Mouse (Mus musculus): ENCODE measurements around the gene Rgs19.

Gene Rgs19

DNA sequence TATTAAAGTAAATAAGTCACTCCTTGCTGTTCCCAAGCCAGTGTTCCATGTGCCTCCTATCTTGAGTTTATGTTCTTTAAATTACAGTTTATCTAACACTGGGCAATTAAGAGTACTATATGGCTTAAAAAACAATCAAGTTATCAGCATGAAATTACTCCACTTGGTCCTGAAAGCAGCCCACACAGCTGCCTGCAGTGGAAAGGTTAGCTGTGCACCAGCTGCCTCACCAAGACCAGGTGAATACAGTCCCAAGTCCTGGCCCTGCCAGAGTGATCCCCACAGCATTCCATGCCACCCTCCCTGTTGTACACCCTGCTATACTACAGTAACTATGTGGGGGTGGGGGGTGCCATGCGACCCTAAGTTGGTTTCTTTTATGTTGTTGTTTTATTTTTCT is 40.3 kb downstream of the Rgs19 start:
- no peak for DNase-seq (ENCODE audit: low spot score)

DNA sequence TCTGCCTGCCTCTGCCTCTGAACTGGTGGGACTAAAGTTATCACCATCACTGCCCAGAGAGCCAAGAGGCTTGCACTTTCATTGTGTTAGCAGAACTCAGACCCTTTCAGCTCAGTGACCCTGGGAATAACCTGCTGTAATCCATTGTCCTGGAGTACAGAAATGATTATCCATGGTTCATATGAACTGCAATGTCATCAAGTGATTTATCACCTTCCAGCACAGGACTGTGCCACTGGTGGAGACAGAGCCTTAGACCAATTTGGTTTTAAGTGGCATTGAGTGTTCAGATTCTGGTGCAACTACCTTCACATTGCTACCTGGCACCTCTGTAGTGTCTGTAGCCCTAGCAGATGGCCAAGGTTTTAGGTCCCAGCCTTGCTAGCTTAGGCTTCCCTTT is 40.7 kb downstream of the Rgs19 start:
- DNase-seq (ENCODE audit: low spot score): no peak

DNA sequence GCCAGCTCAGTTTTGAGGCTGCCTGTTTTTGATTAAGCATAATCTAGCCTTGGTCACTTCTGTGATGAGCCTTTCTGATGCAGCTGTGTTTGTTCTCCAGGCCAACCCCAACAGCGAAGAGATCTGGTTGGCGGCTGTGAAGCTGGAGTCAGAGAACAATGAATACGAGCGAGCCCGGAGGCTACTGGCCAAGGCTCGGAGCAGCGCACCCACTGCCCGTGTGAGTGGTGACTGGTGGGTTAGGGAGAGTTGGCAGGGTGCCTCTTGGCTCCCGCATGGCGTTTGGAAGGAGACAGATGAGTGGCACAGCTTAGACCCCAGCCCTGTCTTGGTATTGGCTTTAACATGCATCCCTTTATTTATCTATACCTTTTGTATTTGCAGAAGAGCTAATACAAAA is 44.9 kb downstream of the Rgs19 start:
- DNase-seq (ENCODE audit: low spot score): no peak

DNA sequence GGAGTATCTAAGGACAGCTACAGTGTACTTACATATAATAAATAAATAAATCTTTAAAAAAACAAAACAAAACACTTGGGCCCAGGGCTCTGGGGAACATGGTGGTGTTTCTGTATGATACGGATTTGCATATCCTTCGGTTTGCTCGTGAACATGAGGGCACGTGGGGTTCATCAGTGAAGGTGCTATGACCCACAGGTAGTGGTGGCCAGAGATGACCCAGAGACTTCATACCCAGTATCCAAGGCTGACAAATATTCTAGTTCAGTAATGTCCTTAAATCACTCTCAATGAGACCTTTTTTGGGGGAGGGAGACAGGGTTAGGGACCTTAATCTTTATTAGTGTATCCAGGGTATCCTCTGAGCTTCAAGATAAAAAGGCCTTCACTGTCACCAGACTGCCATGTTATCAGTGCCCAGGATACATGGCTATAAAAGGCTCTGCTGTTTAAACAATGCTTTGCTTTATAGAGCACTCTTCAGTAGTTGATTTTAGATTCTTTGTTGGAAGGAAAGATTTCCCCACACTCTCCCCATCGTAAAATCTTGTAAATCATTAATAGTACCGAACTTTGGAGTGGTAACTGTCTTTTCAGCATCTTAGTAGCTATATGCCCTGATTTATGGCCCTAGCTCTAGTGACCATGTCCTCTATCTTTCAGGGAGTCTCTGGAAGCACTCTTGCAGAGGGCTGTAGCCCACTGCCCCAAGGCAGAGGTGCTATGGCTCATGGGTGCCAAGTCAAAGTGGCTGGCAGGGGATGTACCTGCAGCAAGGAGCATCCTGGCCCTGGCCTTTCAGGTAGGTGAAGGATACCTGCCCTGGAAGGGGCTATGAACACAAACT is 46.9 kb downstream of the Rgs19 start:
- DNase-seq (ENCODE audit: low spot score): no peak

DNA sequence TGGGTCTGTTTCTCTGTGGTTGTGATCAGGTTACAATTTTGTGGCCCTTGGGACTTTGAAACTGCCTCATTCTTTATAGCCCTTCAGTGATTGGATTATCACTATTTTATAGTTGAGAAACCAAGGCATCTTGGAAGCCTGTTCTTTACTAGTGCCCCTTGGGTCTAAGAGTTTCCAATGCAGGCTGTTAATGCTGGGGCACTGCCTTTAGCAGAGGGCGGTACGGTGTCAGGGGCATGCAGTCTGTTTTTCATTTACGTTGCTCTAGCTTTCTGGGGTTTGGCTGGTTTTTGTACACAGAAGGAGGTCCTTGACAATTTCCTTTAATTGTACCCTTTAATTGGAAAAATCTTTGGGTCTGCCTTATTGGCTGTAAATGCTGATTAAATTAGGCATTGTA is 48.1 kb downstream of the Rgs19 start:
- DNase-seq (ENCODE audit: low spot score): no peak

DNA sequence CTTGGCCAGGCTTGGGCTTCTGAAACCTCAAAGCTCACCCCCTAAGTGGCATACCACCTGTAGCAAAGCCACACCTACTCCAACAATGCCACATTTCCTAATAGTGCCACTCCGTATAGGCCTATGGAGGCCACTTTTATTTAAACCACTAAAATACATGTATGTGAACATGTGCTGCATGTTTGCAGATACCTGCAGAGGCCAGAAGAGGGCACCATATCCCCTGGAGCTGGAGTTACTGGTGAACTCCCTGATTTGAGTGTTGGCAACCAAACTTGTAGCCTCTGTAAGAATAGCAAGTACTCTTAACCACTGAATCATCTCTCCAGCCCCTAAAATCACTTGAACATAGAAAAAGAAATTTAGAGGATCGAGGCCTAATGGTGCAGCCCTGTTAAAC is 49.4 kb downstream of the Rgs19 start:
- no peak for DNase-seq (ENCODE audit: low spot score)
